Mouse (Mus musculus): ENCODE measurements around the gene Pnpo. TPM values are rescaled to one million over a fixed set of nuclear protein-coding genes. Genes with fewer than 3 reads are reported as not detected.

The Pnpo gene
- polyA plus RNA-seq, 1 experiment from 2014 or later = 26.0 TPM

DNA sequence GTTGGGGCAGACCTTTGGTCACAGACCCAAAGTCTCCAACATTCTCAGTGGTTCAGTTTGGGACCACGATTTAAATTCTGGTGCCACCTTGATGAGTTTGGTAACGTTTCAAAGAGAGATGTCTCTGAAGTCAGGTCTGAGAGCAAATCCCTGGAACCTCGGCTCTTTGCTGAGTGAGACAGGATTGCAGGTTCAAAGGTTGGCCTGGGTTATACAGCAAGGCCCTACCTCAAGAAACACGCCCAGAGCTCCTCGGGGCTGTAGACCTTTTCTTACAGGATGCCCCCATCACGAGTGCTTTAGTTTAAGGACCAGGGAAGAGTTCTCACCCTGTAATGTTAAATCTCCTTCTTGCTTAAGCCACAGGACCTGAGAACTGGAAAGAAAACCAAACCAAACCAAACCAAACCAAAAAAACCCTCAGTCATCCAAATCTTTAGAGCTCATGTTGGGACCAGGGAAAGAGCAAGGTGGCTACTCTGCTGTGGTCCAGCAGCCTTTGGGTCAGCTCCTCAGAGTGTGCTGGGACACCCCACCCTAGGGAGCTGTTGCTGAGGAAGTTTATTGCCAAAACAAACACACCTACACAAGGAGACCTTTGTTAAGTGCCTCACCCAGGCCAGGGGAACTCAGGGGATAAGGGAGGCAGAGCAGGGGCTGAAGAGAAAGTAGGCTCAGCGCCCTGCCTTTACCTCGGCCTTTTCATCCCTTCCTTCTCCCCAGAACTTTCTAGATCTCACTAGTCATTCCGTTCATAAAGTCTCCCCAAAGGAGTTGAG is 7.7 kb downstream of the Pnpo start:
- H3K4me1 ChIP-seq (replicated peaks; ENCODE audit: control insufficient read depth, insufficient read depth, low read length) = no peaks in the 10 kb centered on the region
- no peak overlapping the region for H3K4me2 ChIP-seq (replicated peaks; ENCODE audit: low read depth, low read length)
- no peak overlapping the region for H3K4me3 ChIP-seq (ENCODE audit: low read depth, low read length)
- no peaks in the 10 kb centered on the region for H3K9me3 ChIP-seq (ENCODE audit: control insufficient read depth, low read length)
- H3K36me3 ChIP-seq (ENCODE audit: control insufficient read depth, insufficient read depth, low read length) = no peaks in the 10 kb centered on the region
- no peak overlapping the region for H3K9ac ChIP-seq (ENCODE audit: low read depth, low read length)
- 88% methylated on average over 9 of the region's 9 CpGs for WGBS
- ATAC-seq (ENCODE audit: low FRiP score) (no peak), DNase-seq (ENCODE audit: low spot score) (no peak)
- no peak overlapping the region for H3K27ac ChIP-seq (ENCODE audit: low read depth, low read length)
- H3K27me3 ChIP-seq (ENCODE audit: control insufficient read depth, insufficient read depth, low read length) = no peaks in the 10 kb centered on the region

DNA sequence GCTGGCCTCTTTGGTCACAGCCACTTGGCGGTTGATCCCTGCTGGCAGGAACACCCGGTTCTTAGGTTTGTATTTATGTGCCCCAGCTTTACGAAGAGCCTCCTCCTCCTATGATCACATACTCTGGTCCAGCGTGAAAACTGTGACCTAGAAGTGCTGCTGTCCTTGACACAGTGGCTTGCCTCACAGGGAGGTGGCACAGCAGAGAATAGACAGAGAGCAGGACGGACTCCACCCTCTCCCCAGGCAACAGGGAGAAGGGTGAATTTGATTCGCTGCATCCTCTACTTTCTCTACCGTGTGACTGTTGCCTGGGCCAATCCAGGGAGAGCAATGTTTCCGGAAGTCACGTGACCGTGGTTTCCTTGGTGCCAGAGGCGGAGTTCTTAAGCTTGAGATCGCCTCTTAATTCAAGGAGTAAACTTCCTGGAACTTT is 8.8 kb downstream of the Pnpo start:
- H3K4me3 ChIP-seq (ENCODE audit: low read depth, low read length) = no peak overlapping the region
- 21% methylated on average over 12 of the region's 12 CpGs for WGBS

DNA sequence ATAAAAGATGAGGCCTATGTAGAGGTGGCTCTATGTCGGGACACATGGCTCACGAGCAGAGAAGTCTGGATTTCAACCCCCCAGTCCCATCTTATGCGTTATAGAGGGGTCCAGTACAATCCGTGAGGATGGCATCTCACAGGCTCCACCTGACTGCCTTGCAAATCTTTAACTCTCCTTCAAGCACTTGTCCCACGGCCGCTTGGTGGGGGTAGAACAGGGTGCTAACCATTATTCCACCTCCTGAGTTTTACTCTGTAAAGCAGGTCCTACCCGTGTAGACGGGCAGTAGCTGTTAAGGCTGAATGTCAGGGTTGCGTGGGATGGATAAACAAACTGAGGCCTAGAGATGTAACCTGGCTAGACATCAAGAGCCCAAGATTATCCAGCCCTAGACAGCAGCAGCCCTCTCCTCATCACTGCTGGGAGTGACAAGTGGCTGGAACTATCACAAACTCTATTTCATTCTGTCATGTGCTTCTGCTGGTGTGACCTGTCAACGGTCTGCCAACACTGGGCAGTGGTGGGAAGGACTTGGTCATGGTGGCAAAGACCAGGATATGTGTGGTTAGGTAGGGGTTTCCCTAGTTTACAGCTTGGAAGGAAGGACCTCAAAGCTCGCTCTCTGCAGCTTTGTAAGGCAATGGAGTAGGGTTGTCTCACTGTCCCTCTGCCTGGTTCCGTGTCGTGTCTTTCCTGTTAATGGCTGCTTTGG is 10.1 kb downstream of the Pnpo start:
- 91% methylated on average over 13 of the region's 13 CpGs for WGBS
- no peak overlapping the region for H3K9ac ChIP-seq (ENCODE audit: low read depth, low read length)
- ATAC-seq (ENCODE audit: low FRiP score) (no peak), DNase-seq (ENCODE audit: low spot score) (no peak)
- peaks cover 5% of the 10 kb centered on the region; the same call in 1 of the 2 replicates for H3K27me3 ChIP-seq (ENCODE audit: control insufficient read depth, insufficient read depth, low read length)
- no peak overlapping the region for H3K27ac ChIP-seq (ENCODE audit: low read depth, low read length)
- no peaks in the 10 kb centered on the region for H3K36me3 ChIP-seq (ENCODE audit: control insufficient read depth, insufficient read depth, low read length)
- no peaks in the 10 kb centered on the region for H3K4me1 ChIP-seq (replicated peaks; ENCODE audit: control insufficient read depth, insufficient read depth, low read length)
- no peak overlapping the region for H3K4me2 ChIP-seq (replicated peaks; ENCODE audit: low read depth, low read length)
- H3K9me3 ChIP-seq (ENCODE audit: control insufficient read depth, low read length) = no peaks in the 10 kb centered on the region
- no peak overlapping the region for H3K4me3 ChIP-seq (ENCODE audit: low read depth, low read length)

More for the DNA sequence above, 8.8 kb downstream of the Pnpo start:
- Histone ChIP-seq H3K4me1 (replicated peaks; ENCODE audit: control insufficient read depth, insufficient read depth, low read length) (no peaks in the 10 kb centered on the region), H3K4me2 (replicated peaks; ENCODE audit: low read depth, low read length) (peak overlapping the region; percentile 23), H3K27ac (ENCODE audit: low read depth, low read length) (peak overlapping the region; percentile 42; the same call in 1 of the 2 replicates), H3K9me3 (ENCODE audit: control insufficient read depth, low read length) (no peaks in the 10 kb centered on the region), H3K36me3 (ENCODE audit: control insufficient read depth, insufficient read depth, low read length) (no peaks in the 10 kb centered on the region), H3K27me3 (ENCODE audit: control insufficient read depth, insufficient read depth, low read length) (no peaks in the 10 kb centered on the region), H3K9ac (ENCODE audit: low read depth, low read length) (no peak overlapping the region; the same call in 1 of the 2 replicates)
- ATAC-seq (ENCODE audit: low FRiP score) (peak; percentile 56), DNase-seq (ENCODE audit: low spot score) (peak; percentile 61)

DNA sequence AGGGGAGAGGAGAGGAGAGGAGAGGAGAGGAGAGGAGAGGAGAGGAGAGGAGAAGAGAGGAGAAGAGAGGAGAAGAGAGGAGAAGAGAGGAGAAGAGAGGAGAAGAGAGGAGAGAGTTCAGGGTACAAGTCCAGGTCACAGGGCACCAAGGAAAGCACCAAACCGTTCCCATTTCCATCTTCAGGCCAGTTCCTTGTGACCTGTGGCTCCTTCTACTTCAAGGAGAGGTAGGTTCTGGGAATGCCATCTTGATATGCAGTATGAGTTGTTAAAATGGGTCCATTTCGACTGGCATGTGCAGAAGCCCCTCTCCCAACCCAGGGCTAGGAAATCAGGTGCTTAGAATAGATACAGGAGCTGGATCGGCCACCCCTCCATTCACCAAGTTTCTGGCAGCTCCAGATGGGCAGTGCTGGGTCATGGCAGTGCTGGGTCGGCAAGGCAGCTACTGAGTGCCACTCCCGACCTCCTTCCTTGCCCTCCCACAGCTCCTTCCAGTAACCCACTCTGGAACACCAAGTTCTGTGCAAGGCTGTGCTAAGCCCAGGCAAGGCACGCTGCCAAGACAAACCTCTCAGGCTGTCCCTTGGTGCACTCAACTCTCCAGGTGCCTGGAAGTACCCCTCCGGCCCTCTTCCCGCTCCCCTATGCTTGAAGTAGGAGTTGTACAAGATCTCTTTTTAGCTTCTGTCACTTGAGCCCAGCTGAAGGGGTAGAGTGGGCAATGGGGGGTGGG is 12.3 kb downstream of the Pnpo start:
- Histone ChIP-seq H3K4me3 (ENCODE audit: low read depth, low read length) (no peak overlapping the region), H3K9ac (ENCODE audit: low read depth, low read length) (no peak overlapping the region), H3K27ac (ENCODE audit: low read depth, low read length) (no peak overlapping the region), H3K9me3 (ENCODE audit: control insufficient read depth, low read length) (no peaks in the 10 kb centered on the region), H3K27me3 (ENCODE audit: control insufficient read depth, insufficient read depth, low read length) (peaks cover 9% of the 10 kb centered on the region; the same call in 1 of the 2 replicates), H3K4me2 (replicated peaks; ENCODE audit: low read depth, low read length) (no peak overlapping the region), H3K4me1 (replicated peaks; ENCODE audit: control insufficient read depth, insufficient read depth, low read length) (no peaks in the 10 kb centered on the region), H3K36me3 (ENCODE audit: control insufficient read depth, insufficient read depth, low read length) (no peaks in the 10 kb centered on the region)
- no peak for ATAC-seq (ENCODE audit: low FRiP score)
- DNase-seq (ENCODE audit: low spot score) = no peak
- WGBS = 69% methylated on average over 8 of the region's 8 CpGs

DNA sequence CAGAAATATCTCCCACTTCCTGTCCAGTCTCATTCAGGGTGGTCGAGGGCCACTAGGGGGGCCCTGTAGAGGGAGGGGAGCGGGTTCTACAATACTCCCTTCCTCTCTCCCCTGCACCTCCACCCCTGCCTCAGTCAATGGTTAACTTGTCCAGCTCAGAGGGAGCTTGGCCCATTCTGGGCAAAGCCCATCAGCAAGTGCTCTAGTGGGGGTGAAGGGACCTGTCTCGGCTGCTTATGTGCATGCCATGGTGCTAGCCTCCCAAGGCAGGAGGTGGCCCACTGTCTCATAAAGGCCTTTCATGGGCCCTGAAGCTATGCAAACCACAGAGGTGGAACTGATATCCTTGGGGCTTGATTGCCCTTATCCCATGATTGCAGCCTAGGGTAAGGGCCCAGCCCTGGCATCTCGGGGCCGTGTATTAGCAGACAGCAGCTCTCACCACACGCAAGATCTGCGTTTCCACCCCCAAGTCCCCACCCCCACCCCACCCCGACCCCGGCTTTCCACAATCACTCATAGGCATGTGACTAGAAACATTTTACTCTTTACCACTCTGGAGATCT is 13.9 kb downstream of the Pnpo start:
- H3K9me3 ChIP-seq (ENCODE audit: control insufficient read depth, low read length) = no peaks in the 10 kb centered on the region

DNA sequence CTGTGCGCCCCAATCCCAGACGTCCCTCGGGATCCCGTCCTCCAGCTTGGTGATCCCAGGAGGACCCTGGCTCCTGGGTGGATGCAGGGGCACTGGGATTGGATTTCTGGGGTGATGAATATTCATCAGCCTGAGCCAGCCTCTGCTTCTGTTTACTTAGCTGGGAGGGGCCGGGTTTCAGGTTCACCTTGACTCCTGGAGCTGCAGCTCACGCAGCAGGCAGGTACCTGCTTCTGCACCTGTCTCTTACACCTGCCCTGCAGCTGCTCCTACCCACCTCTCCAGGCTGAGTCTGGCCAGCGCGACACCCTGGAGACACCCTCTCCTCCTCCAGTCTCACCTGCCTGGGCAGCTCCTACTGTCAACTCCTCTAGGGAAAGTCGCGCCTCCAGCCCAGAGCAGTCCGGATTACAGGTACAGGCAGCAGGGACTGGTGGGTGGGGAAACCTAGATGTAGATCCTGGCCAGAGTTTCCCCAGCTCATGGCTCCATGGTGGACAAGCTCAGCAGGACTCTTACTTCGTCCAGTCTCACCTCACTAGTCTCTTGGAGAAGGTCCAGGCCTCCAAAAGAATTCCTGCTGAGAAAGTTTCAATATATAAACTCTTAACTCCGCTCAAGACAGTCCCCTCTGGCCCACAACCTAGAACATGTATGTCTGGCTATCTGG is 14.6 kb downstream of the Pnpo start:
- DNase-seq (ENCODE audit: low spot score) = no peak
- Histone ChIP-seq H3K36me3 (ENCODE audit: control insufficient read depth, insufficient read depth, low read length) (no peaks in the 10 kb centered on the region), H3K9me3 (ENCODE audit: control insufficient read depth, low read length) (no peaks in the 10 kb centered on the region), H3K4me1 (replicated peaks; ENCODE audit: control insufficient read depth, insufficient read depth, low read length) (no peaks in the 10 kb centered on the region), H3K27me3 (ENCODE audit: control insufficient read depth, insufficient read depth, low read length) (peaks cover 9% of the 10 kb centered on the region; the same call in 1 of the 2 replicates), H3K9ac (ENCODE audit: low read depth, low read length) (no peak overlapping the region), H3K4me3 (ENCODE audit: low read depth, low read length) (no peak overlapping the region), H3K27ac (ENCODE audit: low read depth, low read length) (no peak overlapping the region), H3K4me2 (replicated peaks; ENCODE audit: low read depth, low read length) (no peak overlapping the region)
- ATAC-seq (ENCODE audit: low FRiP score) = no peak
- WGBS = 20% methylated on average over 13 of the region's 13 CpGs

More for the DNA sequence above, 13.9 kb downstream of the Pnpo start:
- H3K4me2 ChIP-seq (replicated peaks; ENCODE audit: low read depth, low read length) = no peak overlapping the region
- no peak for DNase-seq (ENCODE audit: low spot score)
- no peaks in the 10 kb centered on the region for H3K36me3 ChIP-seq (ENCODE audit: control insufficient read depth, insufficient read depth, low read length)
- 67% methylated on average over 9 of the region's 9 CpGs for WGBS
- no peaks in the 10 kb centered on the region for H3K4me1 ChIP-seq (replicated peaks; ENCODE audit: control insufficient read depth, insufficient read depth, low read length)
- H3K9ac ChIP-seq (ENCODE audit: low read depth, low read length) = no peak overlapping the region
- H3K4me3 ChIP-seq (ENCODE audit: low read depth, low read length) = no peak overlapping the region
- ATAC-seq (ENCODE audit: low FRiP score) = no peak
- H3K27me3 ChIP-seq (ENCODE audit: control insufficient read depth, insufficient read depth, low read length) = peaks cover 9% of the 10 kb centered on the region; the same call in 1 of the 2 replicates
- no peak overlapping the region for H3K27ac ChIP-seq (ENCODE audit: low read depth, low read length)

DNA sequence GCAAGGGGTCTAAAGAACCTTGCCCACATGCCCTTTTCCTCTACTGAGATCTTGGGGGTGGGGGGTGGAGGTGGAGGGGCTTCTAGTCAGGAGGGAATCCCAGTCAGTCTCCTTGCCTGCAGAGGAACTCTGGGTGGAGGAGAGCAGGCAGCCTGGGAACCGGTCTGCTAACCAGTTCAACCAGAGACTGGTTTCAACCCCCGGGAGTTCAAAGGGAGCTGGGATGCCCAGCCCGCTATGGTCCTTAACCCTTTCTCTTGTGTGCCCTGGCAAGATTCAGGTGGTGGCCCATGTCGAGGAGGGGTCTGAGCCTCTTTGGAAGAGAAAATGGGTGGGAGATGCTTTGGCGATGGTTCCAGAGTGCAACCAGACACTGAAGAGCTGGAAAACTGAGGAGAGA is 15.1 kb downstream of the Pnpo start:
- Histone ChIP-seq H3K27ac (ENCODE audit: low read depth, low read length) (no peak overlapping the region), H3K27me3 (ENCODE audit: control insufficient read depth, insufficient read depth, low read length) (peaks cover 9% of the 10 kb centered on the region; the same call in 1 of the 2 replicates), H3K4me2 (replicated peaks; ENCODE audit: low read depth, low read length) (no peak overlapping the region), H3K4me1 (replicated peaks; ENCODE audit: control insufficient read depth, insufficient read depth, low read length) (no peaks in the 10 kb centered on the region), H3K9me3 (ENCODE audit: control insufficient read depth, low read length) (no peaks in the 10 kb centered on the region), H3K4me3 (ENCODE audit: low read depth, low read length) (no peak overlapping the region), H3K9ac (ENCODE audit: low read depth, low read length) (no peak overlapping the region), H3K36me3 (ENCODE audit: control insufficient read depth, insufficient read depth, low read length) (no peaks in the 10 kb centered on the region)
- WGBS = 6% methylated on average over 5 of the region's 5 CpGs
- DNase-seq (ENCODE audit: low spot score) (peak; percentile 6), ATAC-seq (ENCODE audit: low FRiP score) (no peak)

DNA sequence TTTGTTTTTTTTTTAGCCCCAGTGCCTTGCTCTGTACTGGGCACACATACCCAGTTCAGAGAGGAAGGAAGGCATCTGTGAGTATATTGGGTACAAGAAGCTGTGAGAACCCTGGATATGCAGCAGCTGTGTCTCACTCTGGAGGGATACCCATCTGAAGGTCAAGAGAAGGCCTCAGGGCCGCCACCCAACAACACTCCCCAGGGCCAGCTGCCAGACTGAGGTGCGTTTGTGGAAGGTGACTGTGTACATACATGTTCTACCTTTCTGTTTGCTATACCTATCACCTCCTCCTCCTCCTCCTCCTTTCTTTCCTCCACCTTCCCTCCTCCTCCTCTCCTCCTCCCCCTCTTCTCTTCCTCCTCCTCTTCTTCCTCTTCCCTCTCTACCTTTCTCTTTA is 15.7 kb downstream of the Pnpo start, which contains the start of gene Prr15l:
Prr15l (plus strand) TSS at position 17 of the 400 bp plus-strand sequence.
- DNase-seq (ENCODE audit: low spot score) (no peak), ATAC-seq (ENCODE audit: low FRiP score) (no peak)
- Histone ChIP-seq H3K9ac (ENCODE audit: low read depth, low read length) (no peak within 1 kb of the TSS), H3K36me3 (ENCODE audit: control insufficient read depth, insufficient read depth, low read length) (no peaks in the 10 kb centered on the region), H3K4me3 (ENCODE audit: low read depth, low read length) (no peak within 1 kb of the TSS), H3K27me3 (ENCODE audit: control insufficient read depth, insufficient read depth, low read length) (peaks cover 9% of the 10 kb centered on the region; the same call in 1 of the 2 replicates), H3K4me2 (replicated peaks; ENCODE audit: low read depth, low read length) (no peak within 1 kb of the TSS), H3K9me3 (ENCODE audit: control insufficient read depth, low read length) (no peaks in the 10 kb centered on the region), H3K4me1 (replicated peaks; ENCODE audit: control insufficient read depth, insufficient read depth, low read length) (no peaks in the 10 kb centered on the region), H3K27ac (ENCODE audit: low read depth, low read length) (no peak within 1 kb of the TSS)
- WGBS = 73% methylated on average over 2 of the region's 2 CpGs

Data from hindbrain, embryonic 11.5 days (tissue).